Mouse (Mus musculus): Measurements from ENCODE around the gene Sez6l2.

GRCm38 (mm10) chr7:126932652-126933051 lies 17.7 kb upstream of the Sez6l2 start:
- no peak for TF ChIP-seq EP300 (IDR thresholded peaks at IDR 0.05; ENCODE audit: insufficient read depth, low read depth, low read length)
- no peak for TF ChIP-seq CTCF (IDR thresholded peaks at IDR 0.05)

Measured in heart, adult 2 months (tissue).